In genomic region chr7:130309180-130309579, GRCm38 (mm10) we compare ENCODE assay signal across 21 mouse cellular contexts.
DNase-seq lines count a peak whose midpoint lies in the region; ATAC-seq and TF ChIP-seq lines count a peak whose summit lies in the region.
"Had no signal": no experiment of that assay in that cellular context is flagged by ENCODE, and none has a peak within 500 bp of the region (broad histone marks: within the 10 kb centered on the region; RNA-seq: fewer than 3 reads in every experiment).

No protein-coding gene starts in this region.

- H3K4me1 ChIP-seq in embryonic facial prominence, embryonic 15.5 days, result peaks cover 7% of the 10 kb centered on the region
- H3K4me1 ChIP-seq in embryonic facial prominence, embryonic 10.5 days, result no peaks in the 10 kb centered on the region
- no peaks in the 10 kb centered on the region; the same call in 1 of the 2 replicates for H3K4me1 ChIP-seq in embryonic fibroblast, embryonic 13.5 days (ENCODE audit: control insufficient read depth, insufficient read depth, low read length)
- H3K4me1 ChIP-seq: embryonic facial prominence, embryonic 12.5 days; forebrain, embryonic 13.5 days; forebrain, embryonic 15.5 days had no signal

- DNase-seq in embryonic facial prominence, embryonic 10.5 days (ENCODE audit: low spot score), result no peak
- peak; percentile 24 for DNase-seq in 3T3-L1 (ENCODE audit: low read depth, low spot score)
- DNase-seq in NIH3T3 (ENCODE audit: low read depth), result peak; percentile 16
- DNase-seq in left cerebral cortex, adult 9 months (ENCODE audit: low spot score in 2 of 2), result no peak
- DNase-seq in thymus, adult 18-20 months, result no peak
- DNase-seq: adrenal gland, adult 8-10 months; adrenal gland, postnatal 14 days; adrenal gland, postnatal 36 days; cerebellum, adult 11-12 months; cerebellum, adult 2 months; cerebellum, adult 9-10 months; cerebellum, postnatal 10 days; cerebellum, postnatal 36 days; embryo, embryonic 11 days; forebrain, postnatal 0 days had no signal

- H3K4me3 ChIP-seq in embryonic facial prominence, embryonic 15.5 days (replicated peaks), result no peak overlapping the region
- no peak overlapping the region for H3K4me3 ChIP-seq in embryonic facial prominence, embryonic 10.5 days
- H3K4me3 ChIP-seq in embryonic fibroblast, embryonic 13.5 days (ENCODE audit: insufficient read depth, low read length), result no peak overlapping the region
- H3K4me3 ChIP-seq: embryonic facial prominence, embryonic 12.5 days; forebrain, embryonic 13.5 days; forebrain, embryonic 15.5 days had no signal

- no peak overlapping the region for H3K9ac ChIP-seq in embryonic facial prominence, embryonic 15.5 days
- H3K9ac ChIP-seq: embryonic facial prominence, embryonic 12.5 days; forebrain, embryonic 13.5 days; forebrain, embryonic 15.5 days; forebrain, postnatal 0 days had no signal

- H3K4me2 ChIP-seq in embryonic facial prominence, embryonic 15.5 days (replicated peaks), result no peak overlapping the region
- H3K4me2 ChIP-seq: embryonic facial prominence, embryonic 12.5 days; forebrain, embryonic 13.5 days; forebrain, embryonic 15.5 days had no signal

- H3K27me3 ChIP-seq in embryonic facial prominence, embryonic 15.5 days, result no peaks in the 10 kb centered on the region
- no peaks in the 10 kb centered on the region for H3K27me3 ChIP-seq in embryonic facial prominence, embryonic 10.5 days (replicated peaks; ENCODE audit: low read depth, poor library complexity, severe bottlenecking)
- H3K27me3 ChIP-seq: embryonic facial prominence, embryonic 12.5 days; forebrain, embryonic 13.5 days; forebrain, embryonic 15.5 days had no signal

- H3K9me3 ChIP-seq in embryonic facial prominence, embryonic 15.5 days (replicated peaks), result no peaks in the 10 kb centered on the region
- H3K9me3 ChIP-seq in embryonic facial prominence, embryonic 10.5 days, result no peaks in the 10 kb centered on the region
- H3K9me3 ChIP-seq: embryonic facial prominence, embryonic 12.5 days; forebrain, embryonic 13.5 days; forebrain, embryonic 15.5 days had no signal

- no peaks in the 10 kb centered on the region for H3K36me3 ChIP-seq in embryonic facial prominence, embryonic 15.5 days
- H3K36me3 ChIP-seq in embryonic facial prominence, embryonic 10.5 days (replicated peaks), result no peaks in the 10 kb centered on the region
- H3K36me3 ChIP-seq: embryonic facial prominence, embryonic 12.5 days; forebrain, embryonic 15.5 days had no signal

- TF ChIP-seq CTCF in embryonic fibroblast, embryonic 13.5 days (IDR thresholded peaks at IDR 0.05; ENCODE audit: borderline replicate concordance, insufficient read depth, low read length), result no peak

- no peak for TF ChIP-seq POLR2A in embryonic fibroblast, embryonic 13.5 days (IDR thresholded peaks at IDR 0.05; ENCODE audit: low read depth, low read length)

- H3K27ac ChIP-seq in embryonic facial prominence, embryonic 15.5 days (replicated peaks), result 0 out of 2 replicates have a peak overlapping the region, but pooled peaks have one; percentile 3
- no peak overlapping the region for H3K27ac ChIP-seq in embryonic facial prominence, embryonic 10.5 days (replicated peaks)
- H3K27ac ChIP-seq in embryonic fibroblast, embryonic 13.5 days (ENCODE audit: insufficient read depth, low read length), result 0 out of 2 replicates have a peak overlapping the region, but pooled peaks have one; percentile 28
- H3K27ac ChIP-seq: embryonic facial prominence, embryonic 12.5 days; forebrain, embryonic 13.5 days; forebrain, embryonic 15.5 days had no signal

- 70% methylated on average over 2 of the region's 2 CpGs for WGBS in embryonic facial prominence, embryonic 15.5 days
- WGBS in embryonic facial prominence, embryonic 10.5 days, result 86% methylated on average over 2 of the region's 2 CpGs

- ATAC-seq in embryonic facial prominence, embryonic 15.5 days (ENCODE audit: insufficient number of reproducible peaks, low FRiP score, low TSS enrichment, low read depth), result no peak
- ATAC-seq: activated CD4-positive, CD25-positive, alpha-beta regulatory T cell, adult 4 months; forebrain, embryonic 13.5 days; forebrain, embryonic 15.5 days; forebrain, postnatal 0 days had no signal

Comparison
In these comparisons a context has a peak if more than half of its experiments do, and no peak if none do; other contexts are left out.
1. DNase-seq: peak in 3T3-L1 (single experiment) and NIH3T3 (single experiment); none in embryonic facial prominence, embryonic 10.5 days (single experiment), left cerebral cortex, adult 9 months (0 of 2) and thymus, adult 18-20 months (0 of 2).